Mouse (Mus musculus) sigmoid colon, adult 10 weeks (tissue): ENCODE results near the gene Glp1r. TPM values are rescaled to one million over a fixed set of nuclear protein-coding genes. Genes with fewer than 3 reads are reported as not detected.

Experiments used
- polyA plus RNA-seq: library from polyadenylated mRNA; stranded (reverse); fragments of 350-450 nt; fragmentation: Illumina TruSeq; extraction: RNeasy Lipid Tissue Mini Kit (QIAGEN cat#74804); gene quantifications from one replicate; pipeline ENCODE4 v1.2.3, GENCODE M21; 2014; ENCODE audit warnings: low read depth, low replicate concordance

Gene Glp1r
- polyA plus RNA-seq: 0.09 TPM

DNA sequence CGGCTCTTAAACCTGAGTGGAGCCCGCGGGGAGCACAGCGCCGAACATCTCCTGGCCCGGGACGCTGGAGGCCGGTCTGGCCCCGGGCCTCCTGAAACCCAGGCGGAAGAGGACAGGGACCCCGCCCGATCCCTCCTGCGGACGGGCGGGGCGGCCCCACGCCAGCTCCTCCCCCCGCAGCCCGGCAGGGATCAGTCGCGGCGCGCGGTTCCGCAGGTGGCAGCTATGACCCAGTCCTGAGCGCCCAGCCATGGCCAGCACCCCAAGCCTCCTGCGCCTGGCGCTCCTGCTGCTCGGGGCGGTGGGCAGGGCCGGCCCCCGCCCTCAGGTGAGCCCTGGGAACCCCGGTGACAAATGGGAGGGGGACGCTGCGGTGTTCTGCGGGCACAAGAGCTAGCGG, at the start of gene Glp1r:
Gene Glp1r (plus strand): TSS at position 191 of the 400 bp plus-strand sequence.

GRCm38 (mm10) chr17:30954340-30954739, 52.7 kb downstream of the Glp1r start, which contains the start of gene Umodl1:
Gene Umodl1 (plus strand): TSS chr17:30954640.

Other genes with a start within 250 kb of the Glp1r start
- gene Umodl1, start 52.8 kb downstream of the Glp1r start, polyA plus RNA-seq: not detected
- gene Abcg1, start 155.9 kb downstream of the Glp1r start, polyA plus RNA-seq: 2.3 TPM
- gene Tff3, start 227.8 kb downstream of the Glp1r start, polyA plus RNA-seq: 15.1 TPM
- gene Tff2, start 242.5 kb downstream of the Glp1r start, polyA plus RNA-seq: not detected